Mouse (Mus musculus) right cerebral cortex, adult 18-20 months (tissue): ENCODE measurements around the gene Sytl5.

ENCODE experiments used
- DNase-seq: peaks from one replicate; pipeline ENCODE4 v3.0.0; 2022; ENCODE audit warnings: mixed read lengths

Gene Sytl5

GRCm38 (mm10) chrX:9885322-9885721, at the start of gene Sytl5:
TSS of gene Sytl5 (plus strand) at chrX:9885622.
- no peak for DNase-seq

GRCm38 (mm10) chrX:9846628-9847027, 38.8 kb upstream of the Sytl5 start, which contains the start of gene Hypm:
TSS of gene Hypm (plus strand) at chrX:9846928.
- no peak for DNase-seq

GRCm38 (mm10) chrX:9849403-9849802, 36.0 kb upstream of the Sytl5 start, which contains the start of gene H2al3:
TSS of gene H2al3 (plus strand) at chrX:9849703.
- DNase-seq = no peak

GRCm38 (mm10) chrX:9861859-9862258, 23.6 kb upstream of the Sytl5 start:
- DNase-seq = no peak

- DNase-seq = no peak
Measured at GRCm38 (mm10) chrX:9875519-9875918, 9.9 kb upstream of the Sytl5 start.

- no peak for DNase-seq
Measured at GRCm38 (mm10) chrX:9909572-9909971, 24.1 kb downstream of the Sytl5 start.

GRCm38 (mm10) chrX:9933839-9934238, 48.4 kb downstream of the Sytl5 start:
- no peak for DNase-seq

GRCm38 (mm10) chrX:9984094-9984669, 98.8 kb downstream of the Sytl5 start:
- no peak for DNase-seq

- DNase-seq = no peak
Measured at GRCm38 (mm10) chrX:10000718-10001117, 115.3 kb downstream of the Sytl5 start.

GRCm38 (mm10) chrX:10005946-10006345, 120.5 kb downstream of the Sytl5 start:
- DNase-seq = no peak

- no peak for DNase-seq
Measured at GRCm38 (mm10) chrX:10007675-10008270, 122.4 kb downstream of the Sytl5 start.

GRCm38 (mm10) chrX:10010202-10010601, 124.8 kb downstream of the Sytl5 start:
- no peak for DNase-seq

- peak; percentile 1 for DNase-seq
Measured at GRCm38 (mm10) chrX:10034666-10035065, 149.2 kb downstream of the Sytl5 start.
